Mouse (Mus musculus) bone marrow, adult 2 months (tissue): ENCODE results near the gene Nova2. TPM values are rescaled to one million over a fixed set of nuclear protein-coding genes. Genes with fewer than 3 reads are reported as not detected.

ENCODE experiments used
- H3K27ac ChIP-seq: fragments of 200-500 bp; 2 replicates; pipeline ENCODE4 v1.5.1; 2012; ENCODE audit warnings: low read depth, mild to moderate bottlenecking, control low read depth, inconsistent platforms, low read length; ENCODE audit not compliant: control insufficient read depth, poor library complexity, insufficient read depth
- H3K4me1 ChIP-seq: fragments of 200-500 bp; 2 replicates; pipeline ENCODE4 v1.6.1; 2011; ENCODE audit warnings: low read length; ENCODE audit not compliant: control insufficient read depth, insufficient read depth
- H3K4me3 ChIP-seq: fragments of 200-500 bp; replicated peaks from 2 replicates; pipeline ENCODE3; 2011; ENCODE audit warnings: mild to moderate bottlenecking, low read depth, low read length, control low read depth; ENCODE audit not compliant: control insufficient read depth
- CTCF ChIP-seq: fragments of 200-500 bp; IDR thresholded peaks from 2 replicates; pipeline ENCODE4 v1.5.1; 2011; ENCODE audit warnings: low read length, control low read depth; ENCODE audit not compliant: control insufficient read depth, insufficient read depth
- POLR2A ChIP-seq: fragments of 200-500 bp; IDR thresholded peaks from 2 replicates; pipeline ENCODE4 v1.6.1; 2011; ENCODE audit warnings: low read depth, mild to moderate bottlenecking, control low read depth, low read length, borderline replicate concordance; ENCODE audit not compliant: control insufficient read depth
- WGBS: fragments of 180-500 bp; shearing (Covaris S2); methylation state at CpG from one replicate; pipeline ENCODE4 v1.1.7; 2018; 5-methylcytosine and 5-hydroxymethylcytosine counted together
- polyA plus RNA-seq: library from polyadenylated mRNA; stranded (reverse); fragments of >200 nt; gene quantifications from 2 replicates; pipeline ENCODE4 v1.2.4, GENCODE M21; 2011; ENCODE audit warnings: low replicate concordance; ENCODE audit not compliant: missing spikeins, insufficient read depth, insufficient read length

The Nova2 gene
- polyA plus RNA-seq, 1 experiment, result 0.35 TPM

GRCm38 (mm10) chr7:18978381-18978780 lies 52.7 kb downstream of the Nova2 start:
- H3K27ac ChIP-seq, result no peak overlapping the region
- TF ChIP-seq CTCF, result no peak
- TF ChIP-seq POLR2A, result no peak
- WGBS, result 85% methylated on average over 9 of the region's 9 CpGs
- no peaks in the 10 kb centered on the region for H3K4me1 ChIP-seq
- H3K4me3 ChIP-seq, result no peak overlapping the region

- WGBS, result 53% methylated on average over 2 of the region's 2 CpGs
- H3K27ac ChIP-seq, result no peak overlapping the region
Measured at GRCm38 (mm10) chr7:18986503-18986902, 60.8 kb downstream of the Nova2 start.

GRCm38 (mm10) chr7:18987100-18987499 lies 61.4 kb downstream of the Nova2 start, which contains the start of gene Nanos2:
TSS of gene Nanos2 (plus strand) at chr7:18987400.
- no peaks in the 10 kb centered on the region; the same call in 1 of the 2 replicates for H3K4me1 ChIP-seq
- H3K27ac ChIP-seq, result no peak within 1 kb of the TSS
- TF ChIP-seq CTCF, result no peak
- no peak for TF ChIP-seq POLR2A
- H3K4me3 ChIP-seq, result no peak within 1 kb of the TSS
- 42% methylated on average over 2 of the region's 2 CpGs for WGBS

More at GRCm38 (mm10) chr7:18986503-18986902, 60.8 kb downstream of the Nova2 start:
- H3K4me3 ChIP-seq, result no peak overlapping the region
- H3K4me1 ChIP-seq, result no peaks in the 10 kb centered on the region; the same call in 1 of the 2 replicates
- TF ChIP-seq CTCF (no peak), POLR2A (no peak)

- no peak for TF ChIP-seq CTCF
- TF ChIP-seq POLR2A, result no peak
- Histone ChIP-seq H3K27ac (no peak overlapping the region), H3K4me1 (no peaks in the 10 kb centered on the region; the same call in 1 of the 2 replicates), H3K4me3 (no peak overlapping the region)
- 75% methylated on average over 13 of the region's 13 CpGs for WGBS
Measured at GRCm38 (mm10) chr7:18987747-18988146, 62.1 kb downstream of the Nova2 start.

GRCm38 (mm10) chr7:18988780-18989179 lies 63.1 kb downstream of the Nova2 start:
- H3K4me1 ChIP-seq, result no peaks in the 10 kb centered on the region; the same call in 1 of the 2 replicates
- H3K4me3 ChIP-seq, result no peak overlapping the region
- 62% methylated on average over 6 of the region's 6 CpGs for WGBS
- no peak for TF ChIP-seq POLR2A
- H3K27ac ChIP-seq, result no peak overlapping the region

GRCm38 (mm10) chr7:18989995-18990394 lies 64.3 kb downstream of the Nova2 start:
- no peak overlapping the region for H3K4me3 ChIP-seq
- no peaks in the 10 kb centered on the region; the same call in 1 of the 2 replicates for H3K4me1 ChIP-seq
- H3K27ac ChIP-seq, result no peak overlapping the region
- 16% methylated on average over 5 of the region's 5 CpGs for WGBS
- no peak for TF ChIP-seq CTCF
- no peak for TF ChIP-seq POLR2A

- no peak within 1 kb of the TSS for H3K27ac ChIP-seq
- WGBS, result under 1% methylated on average over 37 of the region's 37 CpGs
- no peaks in the 10 kb centered on the region; the same call in 1 of the 2 replicates for H3K4me1 ChIP-seq
- TF ChIP-seq POLR2A (no peak), CTCF (no peak)
- H3K4me3 ChIP-seq, result peak within 1 kb of the TSS; percentile 22
Measured at GRCm38 (mm10) chr7:18990601-18991295, 65.1 kb downstream of the Nova2 start, which contains the start of gene Mypop. TSS of gene Mypop (plus strand) at chr7:18991245.

- no peaks in the 10 kb centered on the region; the same call in 1 of the 2 replicates for H3K4me1 ChIP-seq
- TF ChIP-seq POLR2A, result no peak
- TF ChIP-seq CTCF, result no peak
- WGBS, result 3% methylated on average over 59 of the region's 59 CpGs
- peak overlapping the region; percentile 22 for H3K4me3 ChIP-seq
- no peak overlapping the region for H3K27ac ChIP-seq
Measured at GRCm38 (mm10) chr7:18991660-18992293, 66.1 kb downstream of the Nova2 start.
